Mouse (Mus musculus) heart, adult 2 months (tissue): Measurements from ENCODE around the gene Trim46. TPM values are rescaled to one million over a fixed set of nuclear protein-coding genes. Genes with fewer than 3 reads are reported as not detected.
A peak's percentile ranks its signal among the peaks of the same experiment; 100 is the strongest.

Source experiments
- DNase-seq, 2 experiments: peaks; one replicate each; pipeline ENCODE4 v3.0.0; 2021
- H3K27ac ChIP-seq: fragments of 200-600 bp; 2 replicates; pipeline ENCODE4 v1.8.1; 2022
- H3K27me3 ChIP-seq: fragments of 200-500 bp; 2 replicates; pipeline ENCODE4 v1.6.1; 2012; ENCODE audit warnings: mild to moderate bottlenecking, low read length, inconsistent platforms, mixed read lengths; ENCODE audit not compliant: control insufficient read depth, insufficient read depth
- H3K36me3 ChIP-seq: fragments of 200-500 bp; 2 replicates; pipeline ENCODE4 v1.6.1; 2012; ENCODE audit warnings: low read length, inconsistent platforms; ENCODE audit not compliant: control insufficient read depth, insufficient read depth
- H3K4me1 ChIP-seq: fragments of 200-500 bp; 2 replicates; pipeline ENCODE4 v1.6.1; 2011; ENCODE audit warnings: low read length; ENCODE audit not compliant: control insufficient read depth, insufficient read depth
- H3K4me3 ChIP-seq: fragments of 200-600 bp; 2 replicates; pipeline ENCODE4 v1.8.1; 2022
- H3K79me2 ChIP-seq: fragments of 200-500 bp; replicated peaks from 2 replicates; pipeline ENCODE4 v1.6.1; 2012; ENCODE audit warnings: mild to moderate bottlenecking, inconsistent platforms, low read length, moderate library complexity, mixed read lengths; ENCODE audit not compliant: control insufficient read depth, insufficient read depth
- H3K9ac ChIP-seq: fragments of 200-500 bp; 2 replicates; pipeline ENCODE4 v1.6.1; 2012; ENCODE audit warnings: low read depth, mild to moderate bottlenecking, control low read depth, inconsistent platforms, low read length, mixed read lengths
- CTCF ChIP-seq: fragments of 200-600 bp; IDR thresholded peaks from 2 replicates; pipeline ENCODE4 v1.8.1; 2022; ENCODE audit warnings: antibody characterized with exemption, mild to moderate bottlenecking, moderate library complexity
- EP300 ChIP-seq: fragments of 200-500 bp; IDR thresholded peaks from 2 replicates; pipeline ENCODE4 v1.6.1; 2011; ENCODE audit warnings: low read depth, low read length, control low read depth; ENCODE audit not compliant: insufficient read depth
- POLR2A ChIP-seq: fragments of 200-500 bp; IDR thresholded peaks from 2 replicates; pipeline ENCODE4 v1.6.1; 2011; ENCODE audit warnings: mild to moderate bottlenecking, low read depth, low read length, control low read depth; ENCODE audit not compliant: insufficient read depth
- WGBS: fragments of 180-500 bp; shearing (Covaris S2); methylation state at CpG from one replicate; pipeline ENCODE4 v1.1.7; 2018; 5-methylcytosine and 5-hydroxymethylcytosine counted together
- intact Hi-C: fragments of 180-260 bp; cut with DNase I; formaldehyde crosslinking; loops from one replicate; pipeline ENCODE4 v1.15.1; 2025
- polyA plus RNA-seq: library from polyadenylated mRNA; depleted of rRNA; stranded (reverse); fragments of >200 nt; gene quantifications from 2 replicates; pipeline ENCODE4 v1.2.3, GENCODE M21; 2012
- total RNA-seq, 2 experiments: library from RNA; stranded (reverse); gene quantifications; 2 replicates each; pipeline ENCODE4 v1.2.3; 2021

Trim46 gene
- total and polyA plus RNA-seq, 3 experiments = 0.39 to 1.9 (median 0.96) TPM

- no peak overlapping the region for H3K9ac ChIP-seq
- peak in 1 of 2 experiments; percentile 56 for DNase-seq
- TF ChIP-seq POLR2A (no peak), EP300 (no peak), CTCF (no peak)
Observed at GRCm38 (mm10) chr3:89233562-89234110, 12.5 kb downstream of the Trim46 start.

GRCm38 (mm10) chr3:89232614-89233013, 13.5 kb downstream of the Trim46 start:
- intact Hi-C loops = no loop called here
- WGBS = 91% methylated on average over 6 of the region's 6 CpGs
- no peak overlapping the region for H3K27ac ChIP-seq
- TF ChIP-seq EP300 (no peak), POLR2A (no peak), CTCF (no peak)
- no peaks in the 10 kb centered on the region for H3K36me3 ChIP-seq
- H3K4me3 ChIP-seq = no peak overlapping the region
- no peaks in the 10 kb centered on the region for H3K27me3 ChIP-seq
- peaks cover 1% of the 10 kb centered on the region; the same call in 1 of the 2 replicates for H3K4me1 ChIP-seq
- no peak overlapping the region for H3K9ac ChIP-seq
- H3K79me2 ChIP-seq = no peaks in the 10 kb centered on the region
- DNase-seq = no peak

More at GRCm38 (mm10) chr3:89233562-89234110, 12.5 kb downstream of the Trim46 start:
- Histone ChIP-seq H3K27me3 (no peaks in the 10 kb centered on the region), H3K4me3 (no peak overlapping the region), H3K4me1 (0 out of 2 replicates have a peak, but pooled peaks cover 1% of the 10 kb centered on the region), H3K27ac (no peak overlapping the region), H3K79me2 (no peaks in the 10 kb centered on the region), H3K36me3 (no peaks in the 10 kb centered on the region)
- intact Hi-C loops = no loop called here
- WGBS = 42% methylated on average over 14 of the region's 14 CpGs

- Histone ChIP-seq H3K9ac (no peak overlapping the region), H3K4me1 (peaks cover 1% of the 10 kb centered on the region; the same call in 1 of the 2 replicates), H3K4me3 (no peak overlapping the region), H3K79me2 (no peaks in the 10 kb centered on the region), H3K27me3 (no peaks in the 10 kb centered on the region), H3K36me3 (no peaks in the 10 kb centered on the region), H3K27ac (no peak overlapping the region)
- TF ChIP-seq CTCF (no peak), EP300 (no peak), POLR2A (no peak)
- no peak for DNase-seq
- intact Hi-C loops = no loop called here
- 73% methylated on average over 16 of the region's 16 CpGs for WGBS
Observed at GRCm38 (mm10) chr3:89231772-89232275, 14.3 kb downstream of the Trim46 start.

GRCm38 (mm10) chr3:89231345-89231744, 14.8 kb downstream of the Trim46 start:
- 46% methylated on average over 7 of the region's 7 CpGs for WGBS

GRCm38 (mm10) chr3:89230561-89230960, 15.5 kb downstream of the Trim46 start:
- intact Hi-C loops = no loop called here
- no peak overlapping the region for H3K9ac ChIP-seq
- no peak for DNase-seq
- WGBS = 85% methylated on average over 2 of the region's 2 CpGs
- H3K79me2 ChIP-seq = no peaks in the 10 kb centered on the region
- no peaks in the 10 kb centered on the region for H3K27me3 ChIP-seq
- TF ChIP-seq POLR2A = no peak
- no peak for TF ChIP-seq EP300
- TF ChIP-seq CTCF = no peak
- no peak overlapping the region for H3K27ac ChIP-seq
- no peak overlapping the region for H3K4me3 ChIP-seq
- peaks cover 1% of the 10 kb centered on the region; the same call in 1 of the 2 replicates for H3K4me1 ChIP-seq
- H3K36me3 ChIP-seq = no peaks in the 10 kb centered on the region

More at GRCm38 (mm10) chr3:89231345-89231744, 14.8 kb downstream of the Trim46 start:
- Histone ChIP-seq H3K27ac (no peak overlapping the region), H3K79me2 (no peaks in the 10 kb centered on the region), H3K4me3 (no peak overlapping the region), H3K4me1 (peaks cover 1% of the 10 kb centered on the region; the same call in 1 of the 2 replicates), H3K9ac (no peak overlapping the region), H3K36me3 (no peaks in the 10 kb centered on the region), H3K27me3 (no peaks in the 10 kb centered on the region)
- intact Hi-C loops = no loop called here
- TF ChIP-seq POLR2A (no peak), CTCF (no peak), EP300 (no peak)
- no peak for DNase-seq

- no peak overlapping the region for H3K9ac ChIP-seq
- H3K4me3 ChIP-seq = no peak overlapping the region
- no peaks in the 10 kb centered on the region for H3K27me3 ChIP-seq
- no peak for DNase-seq
- no peak overlapping the region for H3K27ac ChIP-seq
- TF ChIP-seq EP300 = no peak
- TF ChIP-seq POLR2A = no peak
- no peak for TF ChIP-seq CTCF
- H3K4me1 ChIP-seq = peaks cover 1% of the 10 kb centered on the region; the same call in 1 of the 2 replicates
- 74% methylated on average over 4 of the region's 4 CpGs for WGBS
- intact Hi-C loops = no loop called here
- no peaks in the 10 kb centered on the region for H3K79me2 ChIP-seq
- no peaks in the 10 kb centered on the region for H3K36me3 ChIP-seq
Observed at GRCm38 (mm10) chr3:89229276-89229675, 16.8 kb downstream of the Trim46 start.
